Mouse (Mus musculus) testis, adult 2 months (tissue): ENCODE results near the gene Herpud1.

Experiments
- CTCF ChIP-seq: fragments of 200-500 bp; IDR thresholded peaks from 2 replicates; pipeline ENCODE4 v1.5.1; 2012; ENCODE audit warnings: low read depth, mild to moderate bottlenecking, inconsistent platforms, low read length, moderate library complexity; ENCODE audit not compliant: control insufficient read depth, insufficient read depth, insufficient replicate concordance
- POLR2A ChIP-seq: fragments of 200-500 bp; IDR thresholded peaks from 2 replicates; pipeline ENCODE4 v1.6.1; 2012; ENCODE audit warnings: low read depth, mild to moderate bottlenecking, inconsistent platforms, low read length, moderate library complexity; ENCODE audit not compliant: control insufficient read depth

GRCm38 (mm10) chr8:94379686-94380085 lies 6.6 kb upstream of the Herpud1 start:
- TF ChIP-seq POLR2A, result no peak
- no peak for TF ChIP-seq CTCF
